Mouse (Mus musculus) ovary, adult 18-20 months (tissue): ENCODE data around the gene Galnt13.
"Not testable (repeated sequence)": the region's sequence is repeated elsewhere in the genome, so short reads cannot be mapped to it uniquely, and the experiment has no call there.

ENCODE experiments used
- DNase-seq: peaks from one replicate; pipeline ENCODE4 v3.0.0; 2022; ENCODE audit warnings: low spot score, mixed read lengths

Galnt13 gene

DNA sequence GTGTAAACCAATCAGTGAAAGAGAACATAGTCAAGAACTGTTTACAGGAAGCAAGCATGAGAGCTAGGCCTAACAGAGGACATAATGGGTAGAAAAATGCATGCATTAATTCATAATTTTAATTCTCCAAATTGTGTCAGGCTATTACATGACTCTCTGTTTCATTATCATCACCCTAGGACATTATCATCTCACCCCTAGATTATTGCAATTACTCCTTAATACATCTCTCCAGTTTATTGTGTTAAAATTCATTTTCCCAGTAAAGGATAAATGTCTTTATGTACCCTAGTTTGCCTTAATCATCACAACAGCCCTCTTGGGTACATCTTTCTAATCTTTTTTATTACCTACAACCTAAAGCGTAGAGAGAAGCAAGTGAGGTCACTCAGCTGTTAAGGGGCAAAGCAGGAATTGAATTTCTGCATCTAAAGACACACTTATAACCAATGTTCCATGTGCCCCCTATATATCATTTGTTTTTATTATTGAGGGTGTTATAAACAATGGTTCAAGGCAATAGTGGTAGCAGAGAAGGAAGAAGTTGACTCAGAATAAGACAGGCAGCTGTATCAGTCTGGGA, 479.1 kb downstream of the Galnt13 start:
- DNase-seq: no peak

DNA sequence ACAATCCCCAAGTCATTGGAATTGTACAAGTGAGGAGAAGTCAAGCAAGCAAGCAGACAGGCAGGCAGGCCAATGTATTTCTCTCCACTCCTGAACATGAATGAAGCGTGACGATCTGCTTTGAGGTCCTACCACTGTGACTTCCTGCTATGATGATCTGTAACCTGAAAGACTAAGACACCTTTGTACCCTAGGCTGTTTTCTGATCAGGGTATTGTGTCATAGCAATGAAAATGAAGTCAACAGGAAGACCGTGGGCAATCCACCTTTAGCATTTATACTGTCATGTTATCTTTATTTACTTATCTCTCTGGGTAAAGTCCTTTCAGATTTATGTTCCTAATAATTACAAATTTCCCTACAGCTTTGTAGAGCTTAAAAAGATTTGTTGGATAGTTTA, 500.3 kb downstream of the Galnt13 start:
- DNase-seq: no peak

DNA sequence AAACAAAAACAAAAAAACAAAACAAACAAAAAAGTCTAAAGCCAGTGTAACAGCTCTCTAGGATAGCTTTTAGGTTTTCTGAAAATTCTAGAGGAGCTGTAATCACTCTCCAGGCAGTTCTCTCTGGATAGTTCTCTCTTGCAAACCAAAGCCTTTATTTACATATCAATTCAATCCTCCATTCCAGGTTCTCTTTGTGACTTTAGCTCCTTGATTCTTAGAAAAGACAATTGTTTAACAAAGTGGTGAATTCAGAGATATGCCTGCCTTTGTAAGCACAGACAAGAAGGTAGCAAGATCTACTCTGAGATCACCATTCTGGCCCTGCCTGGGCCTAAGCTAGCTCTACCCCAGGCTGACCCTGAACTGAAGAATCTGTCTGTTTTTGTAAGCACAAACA, 501.2 kb downstream of the Galnt13 start:
- DNase-seq: no peak

DNA sequence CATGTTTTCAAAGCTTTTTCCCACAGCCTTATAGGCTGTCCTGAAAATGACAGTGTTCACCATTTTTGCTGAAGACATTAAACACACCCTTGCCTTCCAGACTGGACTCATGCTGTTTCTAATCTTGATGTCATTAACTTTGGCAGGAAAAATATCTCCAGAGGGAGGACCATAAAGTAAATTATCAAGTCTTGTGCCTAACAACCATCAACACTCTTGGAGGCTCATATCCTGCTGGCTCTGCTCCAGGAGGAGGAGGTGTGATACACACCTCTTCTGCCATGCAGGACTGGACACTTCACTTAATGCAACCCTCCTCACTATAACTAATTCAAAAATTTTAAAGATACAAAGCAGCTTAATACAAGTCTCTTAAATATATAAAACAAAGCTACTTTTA, 502.0 kb downstream of the Galnt13 start:
- no peak for DNase-seq

DNA sequence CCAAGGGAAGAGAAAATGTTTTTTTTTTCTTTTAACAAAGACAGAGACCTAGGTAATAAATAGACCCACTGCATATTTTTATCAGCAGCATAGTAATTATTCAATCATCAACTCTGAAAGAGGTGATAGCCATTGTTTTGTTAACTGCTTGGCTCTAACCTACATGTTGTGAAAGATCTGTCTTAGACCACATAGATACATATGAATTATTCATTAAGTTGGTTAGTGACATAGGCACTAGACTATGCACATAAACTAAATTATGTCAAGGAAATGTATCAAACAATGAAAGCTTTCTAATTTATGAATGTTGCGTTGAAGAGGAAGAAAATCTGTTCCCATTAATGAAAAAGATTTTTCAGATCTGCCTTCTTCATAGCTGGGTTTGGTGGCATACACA, 507.3 kb downstream of the Galnt13 start:
- no peak for DNase-seq

DNA sequence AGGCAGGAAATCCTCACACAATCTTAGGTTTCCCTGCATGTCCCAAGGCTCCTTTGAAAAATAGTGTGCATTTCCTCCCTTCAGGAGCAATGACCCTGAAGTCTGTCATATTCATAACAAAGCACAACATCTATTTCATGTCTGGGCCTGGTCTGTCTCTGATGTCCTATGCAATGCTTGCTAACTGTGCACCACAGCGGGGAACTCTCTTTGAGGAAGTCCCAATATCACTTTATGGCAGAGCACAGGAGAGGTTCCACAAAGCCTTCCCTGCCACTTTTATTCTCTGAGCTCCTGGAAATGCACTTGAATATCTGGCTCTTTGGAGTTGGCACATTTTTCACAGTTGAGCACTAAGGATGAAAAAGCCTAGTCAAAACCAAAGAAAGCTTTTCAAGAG, 547.7 kb downstream of the Galnt13 start:
- no peak for DNase-seq

DNA sequence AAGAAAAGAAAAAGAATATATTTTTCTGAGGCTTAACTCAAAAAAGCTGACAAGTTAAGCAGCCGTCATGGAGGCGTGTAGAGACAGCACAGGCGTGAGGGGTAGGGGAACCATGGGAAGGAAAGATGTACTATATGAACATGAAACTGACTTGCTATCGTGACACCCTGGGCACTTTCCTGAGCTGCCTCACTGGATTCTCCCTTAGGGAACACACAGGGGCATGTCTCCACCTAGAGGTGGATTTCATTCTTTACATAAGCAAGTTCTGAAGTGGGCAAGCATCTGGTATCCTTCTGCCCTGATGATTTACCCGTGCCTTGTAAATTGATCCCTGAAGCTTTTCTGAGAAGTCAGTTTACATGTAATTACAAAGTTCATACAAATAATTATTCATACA, 586.4 kb downstream of the Galnt13 start:
- not testable (repeated sequence) for DNase-seq

DNA sequence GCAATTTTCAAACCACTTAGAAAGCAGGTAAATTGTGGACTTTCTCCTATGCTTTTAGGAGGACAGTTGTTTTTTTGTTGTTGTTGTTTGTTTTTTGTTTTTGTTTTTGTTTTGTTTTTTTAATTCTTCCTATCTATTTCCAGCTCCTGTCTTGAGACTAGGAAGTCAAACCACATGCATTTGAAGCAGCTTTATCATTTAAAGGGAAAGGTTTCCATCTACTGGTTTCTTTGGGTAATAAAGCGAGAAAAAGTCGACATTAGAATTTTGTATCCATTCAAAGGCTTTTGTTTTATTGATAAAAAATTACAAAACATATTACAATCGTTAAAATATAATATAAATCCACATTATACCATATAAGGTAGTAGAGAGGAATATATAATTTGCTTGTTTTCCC, 598.5 kb downstream of the Galnt13 start:
- no peak for DNase-seq

DNA sequence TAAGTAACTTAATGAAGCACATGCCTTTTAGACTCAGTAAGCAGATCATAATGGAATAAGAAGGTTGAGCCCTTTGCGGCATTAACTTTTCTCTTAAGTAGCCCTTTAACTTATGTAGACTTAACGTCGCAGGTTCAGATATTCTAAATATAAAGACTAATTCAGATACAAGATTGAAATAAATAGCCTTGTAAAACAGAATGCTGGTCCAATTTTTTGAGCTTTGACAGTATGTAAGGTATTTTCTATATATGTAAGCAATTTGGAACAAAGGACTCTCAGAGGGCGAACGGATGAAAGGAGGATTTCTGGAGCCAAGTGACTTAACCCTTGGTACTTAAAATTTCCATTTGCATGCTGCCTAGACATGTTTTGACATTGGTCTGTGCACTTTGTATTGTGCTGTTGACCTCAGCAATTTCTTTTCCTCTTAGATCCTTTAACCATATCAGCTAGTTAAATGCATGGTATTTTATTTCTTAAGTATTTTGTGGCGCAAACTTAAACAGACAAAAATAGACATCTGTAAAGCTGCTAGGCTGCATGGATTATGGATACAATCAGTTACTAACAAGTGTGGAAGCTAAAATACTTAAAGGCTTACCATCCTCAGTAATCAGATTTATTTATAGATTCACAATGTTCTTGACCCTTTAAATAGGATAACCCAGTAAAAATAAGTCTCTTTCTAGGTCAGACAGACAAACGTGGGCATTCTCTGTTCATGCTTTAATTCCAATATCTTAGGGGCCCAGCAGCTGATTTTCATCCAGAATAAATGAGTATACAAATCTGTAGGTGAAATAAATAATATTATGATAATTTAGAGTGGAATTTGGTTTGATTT, 629.6 kb downstream of the Galnt13 start:
- DNase-seq: no peak

DNA sequence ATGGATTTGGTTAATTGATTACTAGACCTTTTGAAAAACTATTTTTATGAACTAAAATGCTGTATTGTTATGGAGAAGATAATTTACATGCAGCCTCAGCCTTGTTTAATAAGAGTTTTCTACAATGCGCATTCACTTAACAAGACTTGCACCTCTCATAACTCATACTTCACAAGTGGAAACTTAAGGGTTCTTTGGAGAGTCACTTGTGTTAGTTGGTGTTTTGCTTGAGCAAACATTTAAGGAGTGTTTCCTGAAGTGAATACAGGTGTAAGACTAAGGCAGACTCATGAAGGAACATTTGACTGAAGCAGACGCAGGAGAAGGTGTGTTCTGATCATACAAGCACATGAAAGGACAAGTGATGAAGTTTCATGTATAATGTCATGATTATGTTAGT, 649.5 kb downstream of the Galnt13 start:
- DNase-seq: no peak

DNA sequence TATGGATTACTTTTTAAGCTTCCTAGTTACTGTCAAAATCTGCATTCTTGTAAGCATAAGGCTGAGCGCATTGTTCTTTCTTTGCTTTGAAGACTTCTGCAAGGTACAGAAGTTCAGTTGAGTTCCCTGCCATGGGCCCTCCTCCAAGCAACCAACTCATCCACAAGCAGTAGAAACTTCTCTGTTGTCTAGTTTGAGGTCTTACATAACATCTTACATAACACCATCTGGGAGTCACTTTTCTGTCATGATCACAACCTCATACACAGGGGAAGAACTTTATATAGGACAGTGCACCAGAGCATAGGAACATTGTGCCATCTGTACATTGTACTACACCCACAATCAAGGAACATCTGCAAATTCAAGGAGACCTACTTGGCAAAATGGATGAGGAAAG, 651.9 kb downstream of the Galnt13 start:
- no peak for DNase-seq

DNA sequence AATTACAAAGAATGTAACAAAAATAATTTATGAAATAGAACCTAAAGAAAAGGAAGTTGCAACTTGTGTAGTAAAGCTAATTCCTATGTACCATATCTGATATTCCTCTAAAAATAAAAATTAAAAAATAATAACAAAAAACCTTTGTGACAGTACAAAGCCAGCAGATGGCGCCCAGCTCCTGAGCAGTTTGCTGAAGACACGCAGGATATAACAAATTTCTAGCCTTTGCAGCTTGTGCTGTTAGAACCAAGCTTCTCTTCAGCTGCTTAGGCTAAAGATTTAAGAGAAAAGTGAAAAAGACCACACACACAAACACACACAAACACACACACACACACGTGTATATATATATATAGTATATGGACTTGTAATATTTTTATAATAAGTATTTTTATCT, 654.2 kb downstream of the Galnt13 start:
- no peak for DNase-seq

DNA sequence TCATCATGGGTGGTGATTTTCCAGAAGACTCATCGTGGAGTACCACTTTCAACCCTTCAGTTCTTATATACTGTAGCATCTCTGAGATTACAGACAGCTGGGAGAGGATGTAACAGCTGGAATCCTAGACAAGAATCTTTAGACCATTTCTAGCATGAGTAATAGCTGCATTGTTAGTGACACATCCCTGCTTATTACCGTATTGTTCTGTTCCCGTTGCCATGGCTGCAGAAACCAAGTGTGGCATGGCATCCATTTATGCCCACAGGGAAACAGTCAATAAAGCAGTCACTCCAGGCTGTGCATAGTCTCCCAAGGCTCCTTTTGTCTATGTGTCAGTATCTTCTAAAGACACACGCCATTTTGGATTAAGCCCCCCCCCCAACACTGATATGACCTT, 655.4 kb downstream of the Galnt13 start:
- DNase-seq: no peak

DNA sequence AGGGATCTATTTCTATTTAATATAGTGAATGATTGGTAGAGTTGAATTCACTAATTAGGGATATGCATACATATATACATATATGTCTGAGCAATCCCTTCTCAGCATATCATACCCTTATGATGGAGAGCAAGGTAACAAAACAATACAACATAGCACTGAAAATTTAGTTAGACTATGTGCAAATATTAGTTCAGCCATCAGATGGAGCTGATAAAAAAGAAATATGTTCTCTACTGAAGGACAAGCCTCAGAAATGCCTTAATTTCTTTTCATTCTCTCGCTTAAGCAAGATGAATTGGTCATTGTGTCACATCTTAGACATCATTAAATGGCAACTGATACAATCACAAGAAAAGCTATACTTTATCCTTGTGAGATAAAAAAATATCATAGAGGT, 663.0 kb downstream of the Galnt13 start:
- no peak for DNase-seq

DNA sequence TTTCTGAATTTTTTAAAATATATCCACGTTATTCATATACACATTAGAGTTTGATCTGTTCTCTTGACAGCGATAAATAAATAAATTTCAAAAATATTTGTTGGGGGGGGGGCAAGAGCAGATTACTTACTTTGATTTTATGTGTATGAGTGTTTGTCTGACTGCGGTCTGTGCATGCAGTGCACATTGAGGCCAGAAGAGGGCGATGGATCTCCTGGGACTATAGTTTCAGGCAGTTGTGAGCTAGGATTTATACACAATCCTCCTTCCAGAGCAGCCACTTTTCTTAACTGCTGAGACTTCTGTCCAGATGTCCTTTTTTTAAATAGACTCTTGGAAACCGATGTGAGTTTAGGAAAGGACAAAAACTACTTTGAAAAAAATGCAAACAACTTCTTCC, 665.2 kb downstream of the Galnt13 start:
- no peak for DNase-seq

DNA sequence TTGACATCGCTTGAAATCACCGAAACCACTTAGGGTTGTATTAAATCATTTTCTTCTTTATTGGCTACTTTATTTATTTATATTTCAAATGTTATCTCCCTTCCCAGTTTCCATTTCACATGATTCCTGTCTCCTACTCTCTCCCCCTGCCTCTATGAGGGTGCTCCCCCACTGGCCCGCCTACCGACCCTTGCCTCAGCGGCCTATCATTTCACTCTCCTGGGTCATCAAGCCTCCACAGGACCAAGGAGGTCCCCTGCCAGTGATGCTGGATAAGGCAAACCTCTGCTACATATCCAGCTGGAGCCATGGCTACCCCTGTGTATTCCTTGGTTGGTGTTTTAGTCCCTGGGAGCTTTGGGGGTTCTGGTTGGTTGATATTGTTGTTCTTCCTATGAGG, 667.4 kb downstream of the Galnt13 start:
- DNase-seq: no peak

DNA sequence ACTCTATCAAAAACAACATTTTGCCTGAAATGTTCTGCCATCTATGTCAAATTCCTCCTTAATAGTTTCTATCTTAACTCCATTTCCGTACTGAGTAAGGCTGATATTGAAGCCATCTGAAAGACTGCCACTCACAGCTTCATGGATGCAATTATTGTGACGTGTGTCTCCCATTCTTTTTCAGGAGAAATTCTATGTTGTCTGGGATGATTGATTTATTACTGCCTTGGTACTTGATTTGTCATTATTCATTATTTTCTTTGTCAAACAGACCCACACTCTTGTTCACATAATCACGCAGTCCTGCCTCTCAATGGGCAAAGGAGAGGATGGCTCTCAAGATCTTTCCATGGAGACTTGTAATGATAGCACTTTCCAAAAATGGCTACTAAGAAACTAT, 671.7 kb downstream of the Galnt13 start:
- DNase-seq: no peak

DNA sequence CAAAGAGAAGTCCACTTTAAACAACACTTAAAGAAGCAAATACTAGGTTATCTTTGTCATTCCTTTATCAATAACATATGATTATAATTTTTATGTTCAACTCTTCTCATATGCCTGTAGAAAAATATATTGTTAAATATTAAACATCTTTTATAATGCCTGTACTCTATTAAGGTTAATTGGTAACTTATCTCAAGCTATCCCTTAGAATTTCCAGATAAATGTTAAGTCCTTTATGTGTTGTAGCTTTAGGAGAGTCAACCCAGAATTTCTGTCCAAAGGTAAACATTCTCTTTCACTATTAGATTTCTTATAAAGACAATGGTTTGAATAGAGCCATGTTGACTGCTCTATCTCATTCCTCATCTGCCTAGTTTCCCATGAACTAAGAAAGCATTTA, 717.0 kb downstream of the Galnt13 start:
- no peak for DNase-seq

DNA sequence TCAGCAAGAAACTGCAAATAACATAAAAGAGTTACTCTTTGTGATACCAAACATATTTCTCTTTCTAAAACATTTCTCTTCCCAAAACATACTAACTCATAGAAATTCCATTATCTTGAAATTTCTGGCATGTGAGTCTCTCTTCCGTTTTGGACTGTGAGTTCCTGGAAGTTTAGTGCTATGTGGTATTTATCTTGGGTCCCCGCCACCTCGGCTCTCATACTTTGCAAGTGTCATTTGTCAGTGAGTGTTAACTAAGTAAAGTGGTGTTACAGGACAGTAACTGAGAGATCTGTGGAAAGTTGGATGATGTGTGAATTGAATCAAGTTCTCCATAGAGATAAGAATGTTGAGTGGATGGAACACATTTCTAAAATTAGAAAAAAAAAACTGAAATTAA, 728.7 kb downstream of the Galnt13 start:
- no peak for DNase-seq
